Mouse (Mus musculus) lung, postnatal 0 days (tissue): ENCODE measurements around the gene Snph.

Source experiments
- CTCF ChIP-seq: IDR thresholded peaks from 2 replicates; pipeline ENCODE4 v1.5.1; 2016; ENCODE audit warnings: antibody characterized with exemption, mild to moderate bottlenecking
- EP300 ChIP-seq: IDR thresholded peaks from 2 replicates; pipeline ENCODE4 v1.6.1; 2016; ENCODE audit warnings: antibody characterized with exemption, mild to moderate bottlenecking, control low read depth

- no peak for TF ChIP-seq EP300
- no peak for TF ChIP-seq CTCF
Measured at GRCm38 (mm10) chr2:151636015-151636402, 3.6 kb upstream of the Snph start.
